Mouse (Mus musculus): ENCODE measurements around the gene Bnc1. TPM values are rescaled to one million over a fixed set of nuclear protein-coding genes. Genes with fewer than 3 reads are reported as not detected.

Bnc1 gene
- 1 to 10 TPM; 1.7 to 2.3 TPM for total RNA-seq (2021)
- long read RNA-seq, experiment 1 = 0 reads
- long read RNA-seq, experiment 2, full-length matches to known transcripts = 1 of 1 reads
- long read RNA-seq, experiment 2, partial matches to known transcripts = 0 of 1 reads
- long read RNA-seq, experiment 2, other reads (novel, unspliced or antisense) = 0 of 1 reads

GRCm38 (mm10) chr7:81992131-81993061 lies at the start of gene Bnc1:
Gene Bnc1, minus strand, starts transcription at chr7:81992292.
- DNase-seq (ENCODE audit: low spot score in 2 of 2) = no peak

DNA sequence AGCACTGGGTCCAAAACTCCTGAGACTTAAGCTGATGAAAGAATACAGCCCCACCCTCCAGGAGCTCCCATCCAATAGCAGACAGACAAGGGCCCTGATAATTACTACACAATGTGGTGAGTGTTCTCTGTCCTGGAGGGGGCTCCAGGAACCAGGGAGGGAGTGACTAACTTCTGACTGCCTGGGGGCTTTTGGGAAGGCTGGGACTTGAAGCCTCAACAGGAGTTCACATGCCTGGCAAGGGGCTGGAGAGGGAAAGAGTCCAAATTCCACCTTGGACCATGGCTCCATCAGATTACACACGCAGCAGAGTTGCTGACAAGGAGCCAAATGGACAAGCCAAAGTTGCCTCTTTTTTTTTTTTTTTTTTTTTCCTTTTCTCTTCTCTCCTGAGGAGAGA lies 41.3 kb upstream of the Bnc1 start:
- no peak for DNase-seq (ENCODE audit: low spot score in 2 of 2)

DNA sequence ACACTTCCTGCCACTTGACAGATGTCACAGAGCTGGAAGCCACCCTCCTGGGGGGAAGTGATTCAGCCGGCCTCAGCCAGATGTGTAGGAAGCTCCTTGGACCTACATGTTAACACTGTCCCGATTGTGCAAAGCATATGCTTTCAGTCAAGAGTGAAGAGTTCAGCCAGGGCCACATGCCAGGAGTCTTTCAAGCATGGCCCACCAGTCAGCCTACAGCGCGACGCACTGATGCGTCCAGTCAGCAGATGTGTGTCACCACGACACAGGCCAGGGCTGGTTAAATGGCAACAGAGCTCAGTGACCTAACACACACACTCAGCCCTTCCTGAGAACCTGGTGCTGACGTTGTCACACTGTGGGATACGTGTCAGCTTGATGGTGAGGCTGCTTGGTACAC lies 37.6 kb upstream of the Bnc1 start:
- DNase-seq (ENCODE audit: low spot score in 2 of 2) = no peak

DNA sequence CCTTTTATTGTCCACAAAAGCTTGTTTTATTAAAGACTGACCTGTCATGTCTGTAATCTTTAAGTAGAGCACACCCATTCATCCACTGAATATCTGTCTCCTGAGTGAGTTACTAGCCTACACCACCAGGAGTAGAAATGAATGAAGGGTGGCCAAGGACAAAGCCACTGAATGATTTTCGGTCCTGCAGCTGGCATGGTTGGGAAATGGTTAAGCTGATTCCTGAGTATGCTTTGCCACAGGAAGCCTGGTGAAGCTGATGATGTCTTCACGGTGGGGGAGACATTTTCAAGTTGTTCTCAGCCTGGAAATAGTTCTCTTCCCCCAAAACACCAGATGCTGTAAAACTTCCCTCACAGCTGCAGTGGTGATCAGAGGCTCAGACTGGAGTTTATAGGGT lies 33.7 kb upstream of the Bnc1 start:
- no peak for DNase-seq (ENCODE audit: low spot score in 2 of 2)

- no peak for DNase-seq (ENCODE audit: low spot score in 2 of 2)
Measured at GRCm38 (mm10) chr7:82023676-82024075, 31.6 kb upstream of the Bnc1 start.

GRCm38 (mm10) chr7:82022404-82022803 lies 30.3 kb upstream of the Bnc1 start:
- no peak for DNase-seq (ENCODE audit: low spot score in 2 of 2)

- no peak for DNase-seq (ENCODE audit: low spot score in 2 of 2)
Measured at GRCm38 (mm10) chr7:82018031-82018430, 25.9 kb upstream of the Bnc1 start.

GRCm38 (mm10) chr7:82016751-82017710 lies 24.9 kb upstream of the Bnc1 start:
- DNase-seq (ENCODE audit: low spot score in 2 of 2) = no peak

DNA sequence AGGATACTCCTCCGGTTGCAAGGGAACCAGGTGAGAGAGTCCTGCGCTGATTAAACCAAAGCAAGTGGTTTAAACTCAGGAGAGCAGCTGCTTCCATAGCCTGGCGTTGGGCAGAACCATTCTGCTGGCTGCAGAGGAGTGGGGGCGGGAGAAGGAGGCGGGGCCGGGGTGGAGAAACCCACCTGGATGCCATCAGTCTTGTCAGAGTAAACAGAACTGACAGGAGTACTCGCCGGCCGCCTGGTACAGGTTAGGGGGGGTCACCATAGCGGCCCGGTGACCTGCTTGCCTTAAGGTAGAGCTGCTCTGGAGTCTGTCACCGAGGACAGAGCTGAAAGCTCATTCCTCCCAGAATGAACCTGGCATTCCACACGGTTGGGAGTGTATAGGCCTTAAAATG lies 20.4 kb upstream of the Bnc1 start:
- no peak for DNase-seq (ENCODE audit: low spot score in 2 of 2)

- no peak for DNase-seq (ENCODE audit: low spot score in 2 of 2)
Measured at GRCm38 (mm10) chr7:82011534-82012401, 19.7 kb upstream of the Bnc1 start.

DNA sequence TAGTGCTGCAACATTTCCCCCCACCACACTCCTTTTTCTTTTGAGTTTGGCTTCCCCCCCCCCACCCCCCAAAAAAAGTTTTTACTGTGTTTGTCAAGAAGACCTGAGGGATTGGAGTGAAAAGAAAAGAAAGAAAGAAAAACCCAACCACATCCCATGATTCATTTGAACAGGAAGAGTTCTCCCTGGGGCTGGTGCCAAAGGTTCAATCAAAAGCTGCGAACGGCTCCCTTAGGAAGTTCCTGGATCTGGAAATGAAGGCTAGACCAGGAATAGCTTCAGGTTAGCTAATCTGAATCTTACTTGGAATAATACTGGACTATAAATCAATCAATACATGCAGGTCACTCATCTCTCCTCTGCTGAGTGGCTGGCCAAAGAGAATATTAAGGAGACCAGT lies 15.1 kb upstream of the Bnc1 start:
- DNase-seq (ENCODE audit: low spot score in 2 of 2) = no peak

- no peak for DNase-seq (ENCODE audit: low spot score in 2 of 2)
Measured at GRCm38 (mm10) chr7:82004228-82004627, 12.1 kb upstream of the Bnc1 start.

DNA sequence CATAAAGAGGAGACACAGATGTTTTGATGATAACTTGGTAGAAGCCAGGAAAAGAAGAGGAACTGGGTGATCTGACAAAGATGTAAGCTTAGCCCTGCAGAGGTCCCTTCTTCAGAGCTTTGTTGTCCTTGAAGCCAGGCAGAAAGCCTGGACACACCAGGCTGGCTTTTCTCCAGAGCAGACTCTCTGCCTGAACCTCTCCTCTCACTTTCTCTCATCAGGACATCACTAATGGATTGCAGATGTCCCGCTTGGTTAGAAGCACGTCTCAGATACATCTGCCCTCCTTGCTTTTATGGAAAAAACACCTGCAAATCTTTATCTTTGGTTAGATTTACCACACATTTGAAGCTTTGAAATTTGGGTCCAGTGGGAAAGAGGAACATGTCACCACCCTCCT lies 7.7 kb upstream of the Bnc1 start:
- no peak for DNase-seq (ENCODE audit: low spot score in 2 of 2)

DNA sequence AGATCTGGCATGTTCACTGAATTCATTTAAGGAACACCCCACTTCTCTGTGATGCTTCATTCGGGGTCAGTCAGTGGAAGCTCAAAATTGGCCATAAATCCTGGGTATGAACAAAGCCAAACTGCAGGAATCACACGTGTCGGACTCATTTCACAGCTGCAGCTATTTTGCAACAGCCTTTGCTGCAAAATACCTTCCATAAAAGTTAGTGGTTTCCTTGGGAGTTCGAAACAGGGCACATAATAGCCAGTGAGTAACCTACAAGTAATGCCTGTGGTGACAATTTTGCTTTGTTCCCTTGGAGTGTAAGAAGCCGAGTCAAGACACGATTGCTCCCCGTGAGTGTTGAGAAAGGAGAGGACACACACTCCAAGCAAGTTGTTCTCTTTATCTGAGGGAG lies 7.3 kb upstream of the Bnc1 start:
- no peak for DNase-seq (ENCODE audit: low spot score in 2 of 2)

DNA sequence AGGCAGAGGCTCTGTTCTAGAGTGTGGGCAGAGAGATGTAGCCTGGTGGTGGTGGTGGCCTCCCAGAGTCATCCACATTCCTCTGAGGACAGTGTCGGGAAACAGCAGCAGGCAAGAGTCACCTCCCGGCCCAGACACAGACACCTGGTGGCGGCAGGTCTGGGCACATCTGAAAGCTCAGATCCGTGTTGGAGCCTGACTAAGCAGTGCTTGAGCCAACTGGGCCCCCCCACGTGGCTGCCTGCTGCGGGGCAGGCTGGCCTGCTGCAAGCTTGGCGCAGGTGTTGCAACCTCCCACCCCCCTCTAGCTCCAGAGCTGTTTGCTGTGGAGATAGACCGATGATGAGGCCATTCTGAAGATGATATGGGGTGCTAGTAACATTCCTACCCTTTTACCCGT lies 3.9 kb upstream of the Bnc1 start:
- no peak for DNase-seq (ENCODE audit: low spot score in 2 of 2)

DNA sequence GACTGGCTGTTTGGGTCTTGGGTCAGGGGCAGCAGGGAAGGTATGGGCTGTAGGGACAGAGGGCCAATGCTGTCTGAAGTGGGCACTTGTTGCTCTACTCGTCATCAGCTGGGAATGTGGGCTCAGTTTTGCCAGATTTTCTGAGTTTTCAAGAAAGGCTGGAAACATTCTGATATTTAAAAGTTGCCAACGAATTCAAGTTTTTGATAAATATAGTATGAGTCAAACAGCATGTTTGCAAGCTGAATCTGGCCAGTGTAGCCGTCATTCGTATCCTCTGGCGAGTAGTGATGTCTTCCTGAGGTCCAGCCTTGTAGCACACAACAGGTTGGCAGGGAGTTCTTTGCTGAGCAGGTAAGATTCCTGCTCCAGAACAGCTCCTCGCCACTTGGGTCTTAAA lies 3.0 kb upstream of the Bnc1 start:
- DNase-seq (ENCODE audit: low spot score in 2 of 2) = no peak

DNA sequence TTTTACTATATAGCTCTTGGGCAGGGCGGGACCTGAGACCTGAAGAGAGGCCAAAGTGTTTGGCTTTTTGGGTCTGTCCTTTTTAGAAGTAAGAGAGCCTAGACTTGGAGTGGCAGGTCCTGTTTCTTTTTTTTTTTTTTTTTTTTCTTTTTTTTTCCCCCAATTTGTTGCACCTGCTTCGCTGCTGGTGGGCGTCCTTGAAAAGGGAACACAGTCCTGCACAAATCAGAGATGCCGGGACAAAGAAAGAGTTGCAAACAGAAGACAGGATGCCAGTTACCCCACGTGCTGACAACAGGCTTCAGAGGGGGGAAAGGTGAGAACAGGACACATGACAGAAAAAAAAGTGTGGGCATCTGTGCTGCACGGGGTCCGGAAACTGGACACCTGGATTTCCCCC lies 1.0 kb upstream of the Bnc1 start:
- DNase-seq (ENCODE audit: low spot score in 2 of 2) = no peak

DNA sequence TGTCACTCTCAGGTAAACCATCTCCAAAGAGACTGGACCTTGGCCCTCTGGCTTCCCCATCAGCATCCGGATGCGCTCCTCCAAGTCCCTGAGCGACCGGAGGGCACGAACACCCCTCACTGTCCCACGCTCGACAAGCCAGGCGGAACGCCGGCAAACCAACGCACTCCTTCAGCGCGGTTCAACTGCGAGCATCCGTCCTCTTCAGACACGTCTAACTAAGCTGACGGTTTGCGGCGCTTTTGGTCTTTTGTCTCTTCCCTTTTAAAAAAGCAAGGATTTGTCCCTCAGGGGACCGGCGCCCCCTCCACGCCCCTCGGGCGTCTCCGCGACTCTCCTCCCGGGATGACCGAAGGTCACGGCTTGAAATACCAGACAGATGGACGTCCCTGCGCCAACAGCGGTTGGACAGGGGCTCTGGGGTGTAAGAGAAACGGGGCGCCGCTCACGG lies 456 bp downstream of the Bnc1 start:
- DNase-seq (ENCODE audit: low spot score in 2 of 2) = no peak

- DNase-seq (ENCODE audit: low spot score in 2 of 2) = no peak
Measured at GRCm38 (mm10) chr7:81991116-81991515, 976 bp downstream of the Bnc1 start.

- DNase-seq (ENCODE audit: low spot score in 2 of 2) = no peak
Measured at GRCm38 (mm10) chr7:81983651-81984050, 8.4 kb downstream of the Bnc1 start.

DNA sequence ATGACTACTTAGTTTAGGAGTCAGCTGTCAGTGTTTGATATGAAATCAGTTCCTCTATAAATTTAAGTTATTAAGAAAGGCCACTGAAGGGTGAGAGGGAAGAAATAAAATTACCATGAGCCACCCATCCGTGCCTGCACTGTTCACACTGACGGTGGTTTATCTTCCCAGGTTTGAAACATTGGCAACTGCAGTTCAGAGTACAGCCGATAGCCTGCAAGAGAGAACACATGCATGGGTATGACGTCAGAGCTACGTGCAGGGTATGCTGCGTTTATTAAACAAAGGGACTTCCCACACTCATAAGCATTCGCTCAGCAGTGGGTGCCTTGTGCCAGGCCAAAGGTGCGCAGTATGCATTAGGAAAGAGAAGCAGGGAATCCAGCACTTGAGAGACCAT lies 13.8 kb downstream of the Bnc1 start:
- DNase-seq (ENCODE audit: low spot score in 2 of 2) = no peak
